Mouse (Mus musculus): ENCODE data around the gene Stk40.
A peak's percentile ranks its signal among the peaks of the same experiment; 100 is the strongest.

The Stk40 gene

GRCm38 (mm10) chr4:126123309-126124040 is 19.7 kb downstream of the Stk40 start:
- DNase-seq (ENCODE audit: low read depth, low spot score), result no peak

- no peak for DNase-seq (ENCODE audit: low read depth, low spot score)
Measured at GRCm38 (mm10) chr4:126130502-126130901, 26.7 kb downstream of the Stk40 start.

GRCm38 (mm10) chr4:126131290-126132121 is 27.7 kb downstream of the Stk40 start:
- DNase-seq (ENCODE audit: low read depth, low spot score), result no peak

GRCm38 (mm10) chr4:126132636-126133264 is 29.0 kb downstream of the Stk40 start:
- no peak for DNase-seq (ENCODE audit: low read depth, low spot score)

- DNase-seq (ENCODE audit: low read depth, low spot score), result no peak
Measured at GRCm38 (mm10) chr4:126134236-126134635, 30.5 kb downstream of the Stk40 start.

GRCm38 (mm10) chr4:126134639-126135038 is 30.9 kb downstream of the Stk40 start:
- DNase-seq (ENCODE audit: low read depth, low spot score), result no peak

- no peak for DNase-seq (ENCODE audit: low read depth, low spot score)
Measured at GRCm38 (mm10) chr4:126137773-126138172, 34.0 kb downstream of the Stk40 start.

- no peak for DNase-seq (ENCODE audit: low read depth, low spot score)
Measured at GRCm38 (mm10) chr4:126141021-126141420, 37.3 kb downstream of the Stk40 start.

- DNase-seq (ENCODE audit: low read depth, low spot score), result no peak
Measured at GRCm38 (mm10) chr4:126145396-126145795, 41.6 kb downstream of the Stk40 start.

GRCm38 (mm10) chr4:126146974-126147532 is 43.3 kb downstream of the Stk40 start:
- DNase-seq (ENCODE audit: low read depth, low spot score), result no peak

GRCm38 (mm10) chr4:126147533-126148160 is 43.9 kb downstream of the Stk40 start, which contains the start of gene Eva1b:
Gene Eva1b, plus strand, starts transcription at chr4:126147744.
- DNase-seq (ENCODE audit: low read depth, low spot score), result peak; percentile 56

- peak; percentile 86 for DNase-seq (ENCODE audit: low read depth, low spot score)
Measured at GRCm38 (mm10) chr4:126148161-126148961, 44.6 kb downstream of the Stk40 start.

- no peak for DNase-seq (ENCODE audit: low read depth, low spot score)
Measured at GRCm38 (mm10) chr4:126149041-126149676, 45.4 kb downstream of the Stk40 start.

GRCm38 (mm10) chr4:126149798-126150197 is 46.0 kb downstream of the Stk40 start:
- DNase-seq (ENCODE audit: low read depth, low spot score), result peak; percentile 52

- peak; percentile 91 for DNase-seq (ENCODE audit: low read depth, low spot score)
Measured at GRCm38 (mm10) chr4:126150297-126150948, 46.7 kb downstream of the Stk40 start.

GRCm38 (mm10) chr4:126150949-126151320 is 47.2 kb downstream of the Stk40 start:
- DNase-seq (ENCODE audit: low read depth, low spot score), result no peak

GRCm38 (mm10) chr4:126151701-126152440 is 48.1 kb downstream of the Stk40 start:
- no peak for DNase-seq (ENCODE audit: low read depth, low spot score)

GRCm38 (mm10) chr4:126152864-126153263 is 49.1 kb downstream of the Stk40 start:
- DNase-seq (ENCODE audit: low read depth, low spot score), result no peak

- DNase-seq (ENCODE audit: low read depth, low spot score), result no peak
Measured at GRCm38 (mm10) chr4:126155183-126155582, 51.4 kb downstream of the Stk40 start.
